Mouse (Mus musculus) limb, embryonic 13.5 days (tissue): Measurements from ENCODE around the gene Mrpl34. TPM values are rescaled to one million over a fixed set of nuclear protein-coding genes. Genes with fewer than 3 reads are reported as not detected.
A peak's percentile ranks its signal among the peaks of the same experiment; 100 is the strongest.

ENCODE experiments used
- ATAC-seq: fragments of 200-750 bp; cut with Nextera tagmentation; 2 replicates; pipeline ENCODE4 v1.8.0; 2017; ENCODE audit warnings: low read depth, moderate number of reproducible peaks, moderate TSS enrichment; ENCODE audit not compliant: low FRiP score
- H3K27ac ChIP-seq: fragments of 300-500 bp; sonication (generic); 2 replicates; pipeline ENCODE4 v1.5.1; 2015; ENCODE audit warnings: inconsistent platforms, mild to moderate bottlenecking, moderate library complexity
- H3K27me3 ChIP-seq: fragments of 300-500 bp; sonication (generic); 2 replicates; pipeline ENCODE4 v1.6.1; 2015; ENCODE audit warnings: mild to moderate bottlenecking, inconsistent platforms
- H3K36me3 ChIP-seq: fragments of 300-500 bp; sonication (generic); 2 replicates; pipeline ENCODE4 v1.6.1; 2015; ENCODE audit warnings: inconsistent platforms, mild to moderate bottlenecking, moderate library complexity
- H3K4me1 ChIP-seq: fragments of 300-500 bp; sonication (generic); 2 replicates; pipeline ENCODE4 v1.6.1; 2015; ENCODE audit warnings: inconsistent platforms
- H3K4me2 ChIP-seq: fragments of 300-500 bp; sonication (generic); replicated peaks from 2 replicates; pipeline ENCODE4 v1.6.1; 2015; ENCODE audit warnings: inconsistent platforms, mild to moderate bottlenecking, moderate library complexity
- H3K4me3 ChIP-seq: fragments of 300-500 bp; sonication (generic); 2 replicates; pipeline ENCODE4 v1.5.1; 2015; ENCODE audit warnings: moderate library complexity, mild to moderate bottlenecking, inconsistent platforms
- H3K9ac ChIP-seq: fragments of 300-500 bp; sonication (generic); 2 replicates; pipeline ENCODE4 v1.6.1; 2015; ENCODE audit warnings: mild to moderate bottlenecking, inconsistent platforms
- H3K9me3 ChIP-seq: fragments of 300-500 bp; sonication (generic); 2 replicates; pipeline ENCODE4 v1.6.1; 2016; ENCODE audit warnings: inconsistent platforms
- WGBS: fragments of 180-500 bp; shearing (Covaris S2); methylation state at CpG from one replicate; pipeline ENCODE4 v1.1.7; 2015; 5-methylcytosine and 5-hydroxymethylcytosine counted together
- polyA plus RNA-seq: library from polyadenylated mRNA; unstranded; fragments of >200 nt; fragmentation: Nextera tagmentation; extraction: Ambion mirVana; gene quantifications from 2 replicates; pipeline ENCODE4 v1.2.1, GENCODE M21; 2015

Gene Mrpl34
- polyA plus RNA-seq, 1 experiment from 2014 or later = 151 TPM

DNA sequence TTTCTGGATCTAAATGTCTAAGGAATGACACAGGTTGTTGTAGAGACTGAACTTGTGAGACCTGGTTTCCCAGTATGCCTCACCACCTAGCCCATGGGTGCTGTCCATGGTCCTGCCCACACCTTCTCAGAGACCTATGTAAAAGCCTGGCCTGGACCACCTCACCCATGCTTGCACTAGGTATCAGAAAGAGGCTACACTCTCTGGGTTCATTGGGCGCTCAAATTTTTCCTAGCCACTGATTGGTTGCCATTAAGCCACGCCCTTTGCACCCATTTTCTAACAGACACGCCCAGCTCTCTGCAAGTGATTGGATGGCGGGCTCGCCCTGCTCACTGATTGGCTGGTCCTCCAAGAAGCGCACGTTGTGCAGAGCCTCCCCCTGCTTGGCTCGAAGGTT, 19.2 kb downstream of the Mrpl34 start:
- Histone ChIP-seq H3K27ac (no peak overlapping the region), H3K36me3 (peaks cover 52% of the 10 kb centered on the region), H3K4me3 (peak overlapping the region; percentile 5; the same call in 1 of the 2 replicates)

GRCm38 (mm10) chr8:71484736-71485135, 20.0 kb downstream of the Mrpl34 start:
- H3K9ac ChIP-seq = peak overlapping the region; percentile 90; the same call in 1 of the 2 replicates
- 93% methylated on average over 19 of the region's 19 CpGs for WGBS
- no peak overlapping the region for H3K27ac ChIP-seq

More for the DNA sequence above, 19.2 kb downstream of the Mrpl34 start:
- WGBS = 42% methylated on average over 8 of the region's 8 CpGs
- Histone ChIP-seq H3K4me1 (peaks cover 24% of the 10 kb centered on the region), H3K9me3 (no peaks in the 10 kb centered on the region), H3K4me2 (peak overlapping the region; percentile 93; the same call in 1 of the 2 replicates), H3K9ac (no peak overlapping the region), H3K27me3 (no peaks in the 10 kb centered on the region)
- ATAC-seq = no peak

DNA sequence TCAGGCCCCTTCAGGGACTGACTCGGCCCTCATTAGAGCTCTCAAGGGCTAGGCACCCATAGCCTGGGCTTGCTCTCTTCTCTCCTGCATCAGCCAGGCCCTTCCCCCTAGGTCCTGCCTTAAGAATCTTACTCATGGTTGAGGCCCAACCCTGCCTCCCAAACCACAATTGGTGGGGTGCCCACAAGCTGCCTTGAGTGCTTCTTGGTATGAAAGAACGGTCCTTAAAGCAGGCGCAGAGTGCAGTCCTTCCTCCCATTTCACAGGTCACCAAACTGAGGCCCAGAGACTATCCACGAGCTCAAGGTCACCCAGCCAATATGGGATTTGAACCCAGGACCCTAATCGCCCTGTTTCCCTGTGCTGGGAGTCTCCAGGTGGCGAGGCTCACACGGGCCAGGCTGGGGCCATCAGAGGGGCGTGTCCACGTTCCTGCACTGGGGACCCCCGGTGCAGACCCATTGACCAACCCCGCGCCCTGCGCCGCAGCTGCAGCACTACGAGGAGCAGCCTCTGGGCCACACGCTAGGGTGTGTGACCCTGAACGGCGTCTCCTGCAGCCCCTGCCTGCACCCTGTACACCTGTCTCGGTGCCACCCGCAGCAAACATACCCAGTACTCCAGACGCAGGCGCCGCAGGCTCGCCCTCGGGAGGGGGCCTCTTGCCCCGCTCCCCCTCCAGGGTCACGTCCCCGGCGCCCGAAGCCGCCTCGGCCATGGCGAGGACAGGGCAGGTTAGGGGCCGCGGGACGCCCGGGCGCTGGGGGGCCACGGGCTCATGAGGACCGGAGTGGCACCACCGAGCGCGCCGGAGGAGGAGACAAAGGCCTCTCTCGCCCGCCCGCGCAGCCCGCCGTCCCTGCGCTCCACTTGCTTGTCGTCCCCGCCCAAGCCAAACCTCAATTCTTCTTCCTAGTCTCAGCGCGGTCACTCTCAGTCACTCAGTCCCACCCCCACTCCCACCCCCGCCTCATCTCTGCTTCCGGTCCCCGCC, 20.7 kb downstream of the Mrpl34 start, which contains the start of gene Ano8:
Ano8 (minus strand) TSS at position 822 of the 994 bp plus-strand sequence.
- peaks cover 43% of the 10 kb centered on the region for H3K36me3 ChIP-seq
- peak within 1 kb of the TSS; percentile 61; the same call in 1 of the 2 replicates for H3K27ac ChIP-seq
- peak within 1 kb of the TSS; percentile 93 for H3K4me2 ChIP-seq
- H3K4me1 ChIP-seq = peaks cover 35% of the 10 kb centered on the region
- H3K9ac ChIP-seq = peak within 1 kb of the TSS; percentile 90
- no peaks in the 10 kb centered on the region for H3K9me3 ChIP-seq
- no peaks in the 10 kb centered on the region for H3K27me3 ChIP-seq
- peak; percentile 68 for ATAC-seq
- 5% methylated on average over 54 of the region's 58 CpGs for WGBS
- H3K4me3 ChIP-seq = peak within 1 kb of the TSS; percentile 74

More at GRCm38 (mm10) chr8:71484736-71485135, 20.0 kb downstream of the Mrpl34 start:
- Histone ChIP-seq H3K36me3 (peaks cover 44% of the 10 kb centered on the region), H3K4me1 (peaks cover 32% of the 10 kb centered on the region), H3K4me2 (peak overlapping the region; percentile 93), H3K4me3 (peak overlapping the region; percentile 74), H3K27me3 (no peaks in the 10 kb centered on the region), H3K9me3 (no peaks in the 10 kb centered on the region)
- no peak for ATAC-seq

- 22% methylated on average over 7 of the region's 7 CpGs for WGBS
- peak overlapping the region; percentile 74 for H3K4me3 ChIP-seq
- no peak overlapping the region; the same call in 1 of the 2 replicates for H3K27ac ChIP-seq
- H3K36me3 ChIP-seq = peaks cover 43% of the 10 kb centered on the region
- H3K4me1 ChIP-seq = peaks cover 35% of the 10 kb centered on the region
- no peaks in the 10 kb centered on the region for H3K27me3 ChIP-seq
- no peak for ATAC-seq
- no peak overlapping the region for H3K9ac ChIP-seq
- H3K9me3 ChIP-seq = no peaks in the 10 kb centered on the region
- peak overlapping the region; percentile 93 for H3K4me2 ChIP-seq
These were observed 21.4 kb downstream of the Mrpl34 start for GRCm38 (mm10) chr8:71486136-71486529.

GRCm38 (mm10) chr8:71487691-71488445, 23.1 kb downstream of the Mrpl34 start, which contains the start of gene Gtpbp3:
TSS of gene Gtpbp3 (plus strand) at chr8:71488103.
- ATAC-seq = peak; percentile 39
- Histone ChIP-seq H3K4me3 (peak within 1 kb of the TSS; percentile 85), H3K36me3 (peaks cover 46% of the 10 kb centered on the region), H3K4me1 (peaks cover 35% of the 10 kb centered on the region), H3K9ac (peak within 1 kb of the TSS; percentile 91), H3K27me3 (no peaks in the 10 kb centered on the region), H3K4me2 (peak within 1 kb of the TSS; percentile 100), H3K9me3 (no peaks in the 10 kb centered on the region), H3K27ac (peak within 1 kb of the TSS; percentile 88)
- WGBS = under 1% methylated on average over 33 of the region's 33 CpGs

- Histone ChIP-seq H3K4me3 (peak overlapping the region; percentile 85), H3K9me3 (no peaks in the 10 kb centered on the region), H3K9ac (peak overlapping the region; percentile 91), H3K4me1 (peaks cover 35% of the 10 kb centered on the region), H3K27ac (peak overlapping the region; percentile 88), H3K4me2 (peak overlapping the region; percentile 100), H3K27me3 (no peaks in the 10 kb centered on the region), H3K36me3 (peaks cover 46% of the 10 kb centered on the region)
- ATAC-seq = peak; percentile 87
- under 1% methylated on average over 22 of the region's 22 CpGs for WGBS
These were observed 23.7 kb downstream of the Mrpl34 start for GRCm38 (mm10) chr8:71488454-71488853.

DNA sequence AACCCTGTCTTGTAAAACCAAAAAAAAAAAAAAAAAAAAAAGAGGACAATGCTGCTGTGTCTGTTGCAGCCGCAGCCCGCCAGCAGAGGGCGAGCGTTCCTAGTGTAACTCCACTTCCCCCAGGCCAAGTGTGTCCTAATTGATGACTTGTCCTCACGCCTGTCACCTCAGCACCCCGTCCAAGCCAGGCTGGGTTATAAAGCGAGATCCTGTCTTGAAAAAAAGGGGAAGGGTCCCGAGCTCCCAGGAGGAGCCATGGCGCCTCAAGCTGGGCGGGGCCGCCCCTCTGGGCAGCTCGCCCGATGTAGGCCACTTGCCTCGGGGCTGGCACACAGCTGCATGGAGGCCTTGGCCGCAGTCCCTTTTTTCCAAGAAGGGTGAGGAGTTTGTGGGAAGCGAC, 30.3 kb downstream of the Mrpl34 start:
- Histone ChIP-seq H3K27ac (no peak overlapping the region), H3K9ac (peak overlapping the region; percentile 39; the same call in 1 of the 2 replicates)

GRCm38 (mm10) chr8:71495811-71496210, 31.1 kb downstream of the Mrpl34 start:
- peak overlapping the region; percentile 10; the same call in 1 of the 2 replicates for H3K27ac ChIP-seq
- no peak for ATAC-seq
- H3K27me3 ChIP-seq = no peaks in the 10 kb centered on the region
- no peak overlapping the region for H3K4me3 ChIP-seq
- H3K9me3 ChIP-seq = no peaks in the 10 kb centered on the region
- peaks cover 34% of the 10 kb centered on the region for H3K4me1 ChIP-seq
- no peak overlapping the region for H3K4me2 ChIP-seq
- WGBS = 91% methylated on average over 5 of the region's 5 CpGs
- peaks cover 39% of the 10 kb centered on the region for H3K36me3 ChIP-seq
- H3K9ac ChIP-seq = no peak overlapping the region

More for the DNA sequence above, 30.3 kb downstream of the Mrpl34 start:
- no peak overlapping the region for H3K4me3 ChIP-seq
- H3K27me3 ChIP-seq = no peaks in the 10 kb centered on the region
- ATAC-seq = peak; percentile 26
- 23% methylated on average over 16 of the region's 16 CpGs for WGBS
- H3K4me1 ChIP-seq = peaks cover 34% of the 10 kb centered on the region
- H3K9me3 ChIP-seq = no peaks in the 10 kb centered on the region
- H3K36me3 ChIP-seq = peaks cover 47% of the 10 kb centered on the region
- H3K4me2 ChIP-seq = peak overlapping the region; percentile 41

GRCm38 (mm10) chr8:71496481-71496880, 31.7 kb downstream of the Mrpl34 start:
- Histone ChIP-seq H3K36me3 (peaks cover 32% of the 10 kb centered on the region), H3K4me2 (no peak overlapping the region), H3K27ac (no peak overlapping the region; the same call in 1 of the 2 replicates), H3K9ac (0 out of 2 replicates have a peak overlapping the region, but pooled peaks have one; percentile 19), H3K9me3 (no peaks in the 10 kb centered on the region), H3K27me3 (no peaks in the 10 kb centered on the region), H3K4me3 (no peak overlapping the region), H3K4me1 (peaks cover 34% of the 10 kb centered on the region)
- no peak for ATAC-seq
- WGBS = 28% methylated on average over 11 of the region's 11 CpGs

- Histone ChIP-seq H3K36me3 (peaks cover 25% of the 10 kb centered on the region), H3K4me2 (no peak overlapping the region), H3K9ac (no peak overlapping the region), H3K9me3 (no peaks in the 10 kb centered on the region), H3K4me1 (peaks cover 34% of the 10 kb centered on the region), H3K4me3 (no peak overlapping the region), H3K27ac (no peak overlapping the region), H3K27me3 (no peaks in the 10 kb centered on the region)
- no peak for ATAC-seq
- 91% methylated on average over 1 of the region's 1 CpGs for WGBS
These were observed 32.4 kb downstream of the Mrpl34 start for GRCm38 (mm10) chr8:71497077-71497645.

GRCm38 (mm10) chr8:71497881-71498501, 33.2 kb downstream of the Mrpl34 start:
- H3K4me3 ChIP-seq = no peak overlapping the region
- H3K36me3 ChIP-seq = peaks cover 17% of the 10 kb centered on the region
- peak overlapping the region; percentile 15; the same call in 1 of the 2 replicates for H3K27ac ChIP-seq
- no peak; the same call in 1 of the 2 replicates for ATAC-seq
- no peaks in the 10 kb centered on the region for H3K27me3 ChIP-seq
- peak overlapping the region; percentile 23 for H3K4me2 ChIP-seq
- WGBS = 19% methylated on average over 15 of the region's 15 CpGs
- H3K9ac ChIP-seq = peak overlapping the region; percentile 32; the same call in 1 of the 2 replicates
- H3K9me3 ChIP-seq = no peaks in the 10 kb centered on the region
- H3K4me1 ChIP-seq = peaks cover 34% of the 10 kb centered on the region
